Mouse (Mus musculus) thymus, adult 2 months (tissue): Measurements from ENCODE around the gene Zscan26. TPM values are rescaled to one million over a fixed set of nuclear protein-coding genes. Genes with fewer than 3 reads are reported as not detected.

Experiments used
- DNase-seq: peaks from one replicate; pipeline ENCODE4 v3.0.0; 2021
- H3K27ac ChIP-seq: fragments of 200-500 bp; 2 replicates; pipeline ENCODE4 v1.5.1; 2012; ENCODE audit warnings: low read length, control low read depth; ENCODE audit not compliant: control insufficient read depth, insufficient read depth
- H3K27me3 ChIP-seq: fragments of 200-500 bp; 2 replicates; pipeline ENCODE4 v1.6.1; 2012; ENCODE audit warnings: mild to moderate bottlenecking, low read length, moderate library complexity, mixed read lengths; ENCODE audit not compliant: control insufficient read depth, insufficient read depth
- H3K36me3 ChIP-seq: fragments of 200-500 bp; 2 replicates; pipeline ENCODE4 v1.6.1; 2012; ENCODE audit warnings: mild to moderate bottlenecking, low read length, moderate library complexity; ENCODE audit not compliant: control insufficient read depth, insufficient read depth
- H3K4me1 ChIP-seq: fragments of 200-500 bp; replicated peaks from 2 replicates; pipeline ENCODE4 v1.6.1; 2012; ENCODE audit warnings: low read length; ENCODE audit not compliant: control insufficient read depth, insufficient read depth
- H3K4me3 ChIP-seq: fragments of 200-500 bp; 2 replicates; pipeline ENCODE4 v1.5.1; 2012; ENCODE audit warnings: mild to moderate bottlenecking, low read length, control low read depth, moderate library complexity; ENCODE audit not compliant: control insufficient read depth, insufficient read depth
- CTCF ChIP-seq: fragments of 200-500 bp; IDR thresholded peaks from 2 replicates; pipeline ENCODE4 v1.5.1; 2012; ENCODE audit warnings: mild to moderate bottlenecking, control low read depth, low read length, moderate library complexity, borderline replicate concordance; ENCODE audit not compliant: control insufficient read depth, poor library complexity, insufficient read depth; ENCODE audit errors: extremely low read depth
- POLR2A ChIP-seq: fragments of 200-500 bp; IDR thresholded peaks from 2 replicates; pipeline ENCODE4 v1.6.1; 2012; ENCODE audit warnings: mild to moderate bottlenecking, low read length, control low read depth, moderate library complexity; ENCODE audit not compliant: control insufficient read depth, poor library complexity, insufficient read depth; ENCODE audit errors: extremely low read depth
- WGBS: fragments of 180-500 bp; shearing (Covaris S2); methylation state at CpG from one replicate; pipeline ENCODE4 v1.1.7; 2018; 5-methylcytosine and 5-hydroxymethylcytosine counted together
- polyA plus RNA-seq: library from polyadenylated mRNA; depleted of rRNA; stranded (reverse); fragments of >200 nt; gene quantifications from 2 replicates; pipeline ENCODE4 v1.2.3, GENCODE M21; 2012

Zscan26 gene
- polyA plus RNA-seq, 1 experiment, result 11.3 TPM

GRCm38 (mm10) chr13:21435476-21435875, 18.1 kb downstream of the Zscan26 start:
- H3K36me3 ChIP-seq, result no peaks in the 10 kb centered on the region
- no peak overlapping the region for H3K27ac ChIP-seq
- H3K4me3 ChIP-seq, result no peak overlapping the region
- peaks cover 3% of the 10 kb centered on the region for H3K4me1 ChIP-seq
- no peaks in the 10 kb centered on the region for H3K27me3 ChIP-seq
- DNase-seq, result no peak
- no peak for TF ChIP-seq CTCF
- no peak for TF ChIP-seq POLR2A
- WGBS, result 87% methylated on average over 4 of the region's 4 CpGs

GRCm38 (mm10) chr13:21427631-21428030, 25.9 kb downstream of the Zscan26 start:
- H3K4me1 ChIP-seq, result no peaks in the 10 kb centered on the region
- H3K27me3 ChIP-seq, result no peaks in the 10 kb centered on the region
- WGBS, result 97% methylated on average over 1 of the region's 1 CpGs
- no peak overlapping the region for H3K27ac ChIP-seq
- H3K4me3 ChIP-seq, result no peak overlapping the region
- no peaks in the 10 kb centered on the region for H3K36me3 ChIP-seq
- TF ChIP-seq POLR2A (no peak), CTCF (no peak)
- DNase-seq, result no peak

- DNase-seq, result no peak
- WGBS, result 82% methylated on average over 5 of the region's 5 CpGs
- Histone ChIP-seq H3K4me1 (no peaks in the 10 kb centered on the region), H3K4me3 (no peak overlapping the region), H3K27ac (no peak overlapping the region), H3K36me3 (no peaks in the 10 kb centered on the region), H3K27me3 (no peaks in the 10 kb centered on the region)
- TF ChIP-seq POLR2A, result no peak
- TF ChIP-seq CTCF, result no peak
Measured at GRCm38 (mm10) chr13:21423301-21423700, 30.2 kb downstream of the Zscan26 start.

GRCm38 (mm10) chr13:21418865-21419264, 34.7 kb downstream of the Zscan26 start:
- H3K4me1 ChIP-seq, result no peaks in the 10 kb centered on the region
- 88% methylated on average over 6 of the region's 6 CpGs for WGBS
- H3K27ac ChIP-seq, result no peak overlapping the region
- no peaks in the 10 kb centered on the region for H3K27me3 ChIP-seq
- DNase-seq, result no peak
- no peak for TF ChIP-seq POLR2A
- no peak for TF ChIP-seq CTCF
- no peak overlapping the region for H3K4me3 ChIP-seq
- H3K36me3 ChIP-seq, result no peaks in the 10 kb centered on the region

- no peak for DNase-seq
- 83% methylated on average over 6 of the region's 6 CpGs for WGBS
- TF ChIP-seq CTCF, result no peak
- TF ChIP-seq POLR2A, result no peak
Measured at GRCm38 (mm10) chr13:21417298-21418010, 36.1 kb downstream of the Zscan26 start.

GRCm38 (mm10) chr13:21415750-21416149, 37.8 kb downstream of the Zscan26 start:
- no peak overlapping the region for H3K4me3 ChIP-seq
- no peak for DNase-seq
- H3K4me1 ChIP-seq, result no peaks in the 10 kb centered on the region
- no peaks in the 10 kb centered on the region for H3K27me3 ChIP-seq
- no peak overlapping the region for H3K27ac ChIP-seq
- no peaks in the 10 kb centered on the region for H3K36me3 ChIP-seq
- 71% methylated on average over 2 of the region's 2 CpGs for WGBS
- TF ChIP-seq POLR2A (no peak), CTCF (no peak)

More at GRCm38 (mm10) chr13:21417298-21418010, 36.1 kb downstream of the Zscan26 start:
- Histone ChIP-seq H3K27ac (no peak overlapping the region), H3K36me3 (no peaks in the 10 kb centered on the region), H3K4me1 (no peaks in the 10 kb centered on the region), H3K27me3 (no peaks in the 10 kb centered on the region), H3K4me3 (no peak overlapping the region)

GRCm38 (mm10) chr13:21415266-21415665, 38.3 kb downstream of the Zscan26 start:
- TF ChIP-seq CTCF (no peak), POLR2A (no peak)
- H3K36me3 ChIP-seq, result no peaks in the 10 kb centered on the region
- H3K4me3 ChIP-seq, result no peak overlapping the region
- no peak for DNase-seq
- no peaks in the 10 kb centered on the region for H3K4me1 ChIP-seq
- no peak overlapping the region for H3K27ac ChIP-seq
- 68% methylated on average over 4 of the region's 4 CpGs for WGBS
- no peaks in the 10 kb centered on the region for H3K27me3 ChIP-seq
